Mouse (Mus musculus) heart, adult 2 months (tissue): Measurements from ENCODE around the gene Eps8l3.

ENCODE experiments used
- CTCF ChIP-seq: fragments of 200-600 bp; IDR thresholded peaks from 2 replicates; pipeline ENCODE4 v1.8.1; 2022; ENCODE audit warnings: antibody characterized with exemption, mild to moderate bottlenecking, moderate library complexity
- POLR2A ChIP-seq: fragments of 200-500 bp; IDR thresholded peaks from 2 replicates; pipeline ENCODE4 v1.6.1; 2011; ENCODE audit warnings: mild to moderate bottlenecking, low read depth, low read length, control low read depth; ENCODE audit not compliant: insufficient read depth

DNA sequence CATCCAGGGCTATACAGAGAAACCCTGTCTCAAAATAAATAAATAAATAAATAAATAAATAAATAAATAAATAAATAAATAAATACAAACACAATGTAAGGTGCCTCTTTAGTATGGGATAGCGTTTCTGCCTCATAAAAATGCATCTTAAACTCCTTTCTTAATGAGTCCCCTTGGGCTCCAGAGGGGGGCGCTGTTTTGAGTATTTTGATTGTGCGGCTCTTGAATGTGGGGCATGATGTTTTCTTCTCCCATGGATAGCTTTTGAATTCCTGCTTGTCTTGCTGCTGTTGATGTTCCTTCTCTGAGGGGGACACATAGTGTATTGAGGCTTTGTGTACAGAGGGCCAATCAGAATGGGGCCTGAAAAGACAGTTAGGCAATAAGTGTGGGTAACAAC, 40.1 kb downstream of the Eps8l3 start:
- peak; percentile 53 for TF ChIP-seq CTCF
- TF ChIP-seq POLR2A: no peak
